Mouse (Mus musculus): Measurements from ENCODE around the gene Carns1. TPM values are rescaled to one million over a fixed set of nuclear protein-coding genes. Genes with fewer than 3 reads are reported as not detected.

Gene Carns1
- polyA plus RNA-seq, 1 experiment from 2014 or later: 4.1 TPM

GRCm38 (mm10) chr19:4154437-4155222 is 20.6 kb downstream of the Carns1 start:
- ATAC-seq: no peak
- no peak overlapping the region for H3K27ac ChIP-seq (ENCODE audit: low read length)
- WGBS: 85% methylated on average over 13 of the region's 13 CpGs

GRCm38 (mm10) chr19:4153232-4153654 is 22.0 kb downstream of the Carns1 start, which contains the start of gene Ptprcap:
Gene Ptprcap, plus strand, starts transcription at chr19:4153604.
- Histone ChIP-seq H3K9me3 (ENCODE audit: control insufficient read depth, low read length) (no peaks in the 10 kb centered on the region), H3K27ac (ENCODE audit: low read length) (no peak within 1 kb of the TSS), H3K4me2 (ENCODE audit: low read length) (no peak within 1 kb of the TSS), H3K36me3 (ENCODE audit: control insufficient read depth, insufficient read depth) (peaks cover 12% of the 10 kb centered on the region), H3K4me1 (replicated peaks; ENCODE audit: control insufficient read depth, insufficient read depth, low read length) (peaks cover 15% of the 10 kb centered on the region), H3K9ac (replicated peaks; ENCODE audit: low read depth, low read length) (no peak within 1 kb of the TSS), H3K4me3 (replicated peaks; ENCODE audit: low read length) (no peak within 1 kb of the TSS), H3K27me3 (replicated peaks; ENCODE audit: control insufficient read depth, insufficient read depth, low read length) (no peaks in the 10 kb centered on the region)
- 81% methylated on average over 11 of the region's 11 CpGs for WGBS
- ATAC-seq: no peak

More at GRCm38 (mm10) chr19:4154437-4155222, 20.6 kb downstream of the Carns1 start:
- no peak overlapping the region for H3K4me3 ChIP-seq (replicated peaks; ENCODE audit: low read length)
- H3K4me1 ChIP-seq (replicated peaks; ENCODE audit: control insufficient read depth, insufficient read depth, low read length): peaks cover 7% of the 10 kb centered on the region
- H3K27me3 ChIP-seq (replicated peaks; ENCODE audit: control insufficient read depth, insufficient read depth, low read length): no peaks in the 10 kb centered on the region
- H3K9ac ChIP-seq (replicated peaks; ENCODE audit: low read depth, low read length): no peak overlapping the region
- H3K9me3 ChIP-seq (ENCODE audit: control insufficient read depth, low read length): no peaks in the 10 kb centered on the region
- no peak overlapping the region for H3K4me2 ChIP-seq (ENCODE audit: low read length)
- peaks cover 24% of the 10 kb centered on the region for H3K36me3 ChIP-seq (ENCODE audit: control insufficient read depth, insufficient read depth)

GRCm38 (mm10) chr19:4152445-4153231 is 22.6 kb downstream of the Carns1 start:
- Histone ChIP-seq H3K9me3 (ENCODE audit: control insufficient read depth, low read length) (no peaks in the 10 kb centered on the region), H3K27me3 (replicated peaks; ENCODE audit: control insufficient read depth, insufficient read depth, low read length) (no peaks in the 10 kb centered on the region), H3K4me1 (replicated peaks; ENCODE audit: control insufficient read depth, insufficient read depth, low read length) (peaks cover 21% of the 10 kb centered on the region), H3K4me2 (ENCODE audit: low read length) (no peak overlapping the region), H3K36me3 (ENCODE audit: control insufficient read depth, insufficient read depth) (peaks cover 11% of the 10 kb centered on the region), H3K4me3 (replicated peaks; ENCODE audit: low read length) (no peak overlapping the region), H3K27ac (ENCODE audit: low read length) (no peak overlapping the region), H3K9ac (replicated peaks; ENCODE audit: low read depth, low read length) (no peak overlapping the region)
- ATAC-seq: no peak
- 88% methylated on average over 8 of the region's 8 CpGs for WGBS

GRCm38 (mm10) chr19:4151898-4152297 is 23.4 kb downstream of the Carns1 start:
- 88% methylated on average over 5 of the region's 5 CpGs for WGBS
- Histone ChIP-seq H3K4me3 (replicated peaks; ENCODE audit: low read length) (no peak overlapping the region), H3K27ac (ENCODE audit: low read length) (no peak overlapping the region), H3K4me2 (ENCODE audit: low read length) (no peak overlapping the region), H3K9me3 (ENCODE audit: control insufficient read depth, low read length) (no peaks in the 10 kb centered on the region), H3K27me3 (replicated peaks; ENCODE audit: control insufficient read depth, insufficient read depth, low read length) (no peaks in the 10 kb centered on the region), H3K4me1 (replicated peaks; ENCODE audit: control insufficient read depth, insufficient read depth, low read length) (peaks cover 22% of the 10 kb centered on the region), H3K36me3 (ENCODE audit: control insufficient read depth, insufficient read depth) (peaks cover 10% of the 10 kb centered on the region), H3K9ac (replicated peaks; ENCODE audit: low read depth, low read length) (no peak overlapping the region)
- ATAC-seq: no peak

- peaks cover 6% of the 10 kb centered on the region; the same call in 1 of the 2 replicates for H3K36me3 ChIP-seq (ENCODE audit: control insufficient read depth, insufficient read depth)
- no peak overlapping the region for H3K4me3 ChIP-seq (replicated peaks; ENCODE audit: low read length)
- no peaks in the 10 kb centered on the region for H3K9me3 ChIP-seq (ENCODE audit: control insufficient read depth, low read length)
- no peaks in the 10 kb centered on the region for H3K27me3 ChIP-seq (replicated peaks; ENCODE audit: control insufficient read depth, insufficient read depth, low read length)
- peaks cover 22% of the 10 kb centered on the region for H3K4me1 ChIP-seq (replicated peaks; ENCODE audit: control insufficient read depth, insufficient read depth, low read length)
- H3K27ac ChIP-seq (ENCODE audit: low read length): no peak overlapping the region
- WGBS: 72% methylated on average over 5 of the region's 5 CpGs
- ATAC-seq: no peak
- no peak overlapping the region for H3K4me2 ChIP-seq (ENCODE audit: low read length)
- no peak overlapping the region for H3K9ac ChIP-seq (replicated peaks; ENCODE audit: low read depth, low read length)
Measured at GRCm38 (mm10) chr19:4151488-4151860, 23.8 kb downstream of the Carns1 start.

- ATAC-seq: no peak
- Histone ChIP-seq H3K9ac (replicated peaks; ENCODE audit: low read depth, low read length) (no peak overlapping the region), H3K4me3 (replicated peaks; ENCODE audit: low read length) (no peak overlapping the region), H3K9me3 (ENCODE audit: control insufficient read depth, low read length) (no peaks in the 10 kb centered on the region), H3K4me1 (replicated peaks; ENCODE audit: control insufficient read depth, insufficient read depth, low read length) (peaks cover 22% of the 10 kb centered on the region), H3K27ac (ENCODE audit: low read length) (no peak overlapping the region), H3K4me2 (ENCODE audit: low read length) (no peak overlapping the region), H3K27me3 (replicated peaks; ENCODE audit: control insufficient read depth, insufficient read depth, low read length) (no peaks in the 10 kb centered on the region), H3K36me3 (ENCODE audit: control insufficient read depth, insufficient read depth) (peaks cover 6% of the 10 kb centered on the region; the same call in 1 of the 2 replicates)
- WGBS: 88% methylated on average over 22 of the region's 22 CpGs
Measured at GRCm38 (mm10) chr19:4150567-4151487, 24.5 kb downstream of the Carns1 start.

GRCm38 (mm10) chr19:4149764-4150461 is 25.4 kb downstream of the Carns1 start:
- Histone ChIP-seq H3K27ac (ENCODE audit: low read length) (no peak overlapping the region), H3K4me1 (replicated peaks; ENCODE audit: control insufficient read depth, insufficient read depth, low read length) (peaks cover 22% of the 10 kb centered on the region)
- no peak for ATAC-seq

GRCm38 (mm10) chr19:4149283-4149682 is 26.0 kb downstream of the Carns1 start:
- WGBS: 89% methylated on average over 11 of the region's 11 CpGs
- no peak for ATAC-seq

More at GRCm38 (mm10) chr19:4149764-4150461, 25.4 kb downstream of the Carns1 start:
- WGBS: 93% methylated on average over 17 of the region's 17 CpGs
- Histone ChIP-seq H3K36me3 (ENCODE audit: control insufficient read depth, insufficient read depth) (peaks cover 6% of the 10 kb centered on the region; the same call in 1 of the 2 replicates), H3K4me2 (ENCODE audit: low read length) (no peak overlapping the region), H3K27me3 (replicated peaks; ENCODE audit: control insufficient read depth, insufficient read depth, low read length) (no peaks in the 10 kb centered on the region), H3K9me3 (ENCODE audit: control insufficient read depth, low read length) (no peaks in the 10 kb centered on the region), H3K4me3 (replicated peaks; ENCODE audit: low read length) (no peak overlapping the region), H3K9ac (replicated peaks; ENCODE audit: low read depth, low read length) (no peak overlapping the region)

More at GRCm38 (mm10) chr19:4149283-4149682, 26.0 kb downstream of the Carns1 start:
- Histone ChIP-seq H3K4me3 (replicated peaks; ENCODE audit: low read length) (peak overlapping the region; percentile 88), H3K4me2 (ENCODE audit: low read length) (peak overlapping the region; percentile 96), H3K36me3 (ENCODE audit: control insufficient read depth, insufficient read depth) (peaks cover 6% of the 10 kb centered on the region; the same call in 1 of the 2 replicates), H3K9me3 (ENCODE audit: control insufficient read depth, low read length) (no peaks in the 10 kb centered on the region), H3K4me1 (replicated peaks; ENCODE audit: control insufficient read depth, insufficient read depth, low read length) (peaks cover 22% of the 10 kb centered on the region), H3K27me3 (replicated peaks; ENCODE audit: control insufficient read depth, insufficient read depth, low read length) (no peaks in the 10 kb centered on the region), H3K27ac (ENCODE audit: low read length) (no peak overlapping the region; the same call in 1 of the 2 replicates), H3K9ac (replicated peaks; ENCODE audit: low read depth, low read length) (peak overlapping the region; percentile 91)
